Mouse (Mus musculus): ENCODE data around the gene Aim2.

GRCm38 (mm10) chr1:173381436-173381835, 30.8 kb downstream of the Aim2 start:
- TF ChIP-seq GATA1 (IDR thresholded peaks at IDR 0.05; ENCODE audit: borderline replicate concordance, low read length), result no peak
- TF ChIP-seq FLI1 (IDR thresholded peaks at IDR 0.05; ENCODE audit: low read length), result no peak

Measured in megakaryocyte, embryonic 14.5 days (primary cell).